Mouse (Mus musculus) thymus, adult 2 months (tissue): ENCODE measurements around the gene Psmd3.

Source experiments
- CTCF ChIP-seq: fragments of 200-500 bp; IDR thresholded peaks from 2 replicates; pipeline ENCODE4 v1.5.1; 2012; ENCODE audit warnings: mild to moderate bottlenecking, control low read depth, low read length, moderate library complexity, borderline replicate concordance; ENCODE audit not compliant: control insufficient read depth, poor library complexity, insufficient read depth; ENCODE audit errors: extremely low read depth
- POLR2A ChIP-seq: fragments of 200-500 bp; IDR thresholded peaks from 2 replicates; pipeline ENCODE4 v1.6.1; 2012; ENCODE audit warnings: mild to moderate bottlenecking, low read length, control low read depth, moderate library complexity; ENCODE audit not compliant: control insufficient read depth, poor library complexity, insufficient read depth; ENCODE audit errors: extremely low read depth

- no peak for TF ChIP-seq CTCF
- no peak for TF ChIP-seq POLR2A
Observed at GRCm38 (mm10) chr11:98664091-98664490, 18.3 kb upstream of the Psmd3 start, which contains the start of gene Gsdma.
